In the genomic region with DNA sequence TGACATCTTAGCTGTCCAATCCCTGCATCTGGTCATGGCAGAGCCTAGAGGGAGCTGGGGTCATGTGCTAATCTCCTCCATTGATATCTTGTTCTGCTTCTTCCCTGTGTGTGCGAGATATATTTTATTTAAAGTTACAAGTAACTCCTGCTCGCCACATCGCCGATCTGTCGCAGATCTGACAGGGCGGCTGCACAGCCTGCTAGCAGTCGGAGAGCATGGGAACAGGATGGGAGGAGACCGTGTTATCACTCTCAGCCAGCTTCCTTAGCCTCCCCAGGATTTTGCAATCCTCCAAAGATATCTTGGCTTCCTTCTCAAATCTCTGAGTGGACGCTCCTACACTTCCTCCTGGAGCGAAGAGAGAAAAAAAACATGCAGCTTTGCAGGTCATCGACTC, we compare ENCODE assay signal across 9 mouse cellular contexts. TPM values are rescaled to one million over a fixed set of nuclear protein-coding genes. Genes with fewer than 3 reads are reported as not detected.
DNase-seq lines count a peak whose midpoint lies in the region; ATAC-seq and TF ChIP-seq lines count a peak whose summit lies in the region.
"Had no signal": no experiment of that assay in that cellular context is flagged by ENCODE, and none has a peak within 500 bp of the region (broad histone marks: within the 10 kb centered on the region; RNA-seq: fewer than 3 reads in every experiment).

No protein-coding gene starts in this region.

- no peak for TF ChIP-seq CTCF in kidney, adult 2 months (conservative IDR thresholded peaks at IDR 0.05; ENCODE audit: insufficient read depth, insufficient read length, low read depth, low read length)
- TF ChIP-seq CTCF in lung, postnatal 0 days (IDR thresholded peaks at IDR 0.05), result no peak

- peak; percentile 90 for ATAC-seq in lung, postnatal 0 days

- WGBS in kidney, adult 2 months, result 53% methylated on average over 11 of the region's 11 CpGs
- 21% methylated on average over 11 of the region's 11 CpGs for WGBS in lung, postnatal 0 days

- H3K9me3 ChIP-seq in lung, postnatal 0 days (ENCODE audit: low read length), result no peaks in the 10 kb centered on the region
- H3K9me3 ChIP-seq: midbrain, embryonic 12.5 days had no signal

- no peaks in the 10 kb centered on the region for H3K27me3 ChIP-seq in kidney, adult 2 months (replicated peaks; ENCODE audit: control insufficient read depth, insufficient read depth, low read length)
- no peaks in the 10 kb centered on the region for H3K27me3 ChIP-seq in lung, postnatal 0 days (replicated peaks; ENCODE audit: insufficient read depth, low read length)
- H3K27me3 ChIP-seq: midbrain, embryonic 12.5 days had no signal

- H3K9ac ChIP-seq in lung, postnatal 0 days (replicated peaks; ENCODE audit: low read depth), result no peak overlapping the region
- H3K9ac ChIP-seq: midbrain, embryonic 12.5 days had no signal

- H3K4me1 ChIP-seq in kidney, adult 2 months (ENCODE audit: control insufficient read depth, insufficient read depth, low read length), result no peaks in the 10 kb centered on the region
- H3K4me1 ChIP-seq in lung, postnatal 0 days (ENCODE audit: insufficient read depth, low read depth, low read length), result no peaks in the 10 kb centered on the region
- H3K4me1 ChIP-seq: midbrain, embryonic 12.5 days had no signal

- peak; percentile 85 for TF ChIP-seq EP300 in lung, postnatal 0 days (IDR thresholded peaks at IDR 0.05)

- peak; percentile 27 for DNase-seq in adrenal gland, postnatal 10 days
- peak; percentile 98 for DNase-seq in heart, adult 11 months
- DNase-seq in kidney, adult 2 months, result peak; percentile 58
- peak; percentile 78 for DNase-seq in lung, postnatal 0 days (ENCODE audit: low spot score)
- DNase-seq in T-cell, adult 2 months (ENCODE audit: low spot score), result no peak
- no peak for DNase-seq in natural killer cell, adult 2 months (ENCODE audit: low spot score in 2 of 2)
- DNase-seq in layer of hippocampus, adult 9-10 months (ENCODE audit: low spot score), result no peak

- TF ChIP-seq POLR2A in kidney, adult 2 months (IDR thresholded peaks at IDR 0.05; ENCODE audit: low read depth, low read length), result no peak

- 0 out of 2 replicates have a peak overlapping the region, but pooled peaks have one; percentile 5 for H3K4me2 ChIP-seq in lung, postnatal 0 days (replicated peaks; ENCODE audit: low read depth, low read length)
- H3K4me2 ChIP-seq: midbrain, embryonic 12.5 days had no signal

- H3K36me3 ChIP-seq in kidney, adult 2 months (ENCODE audit: control insufficient read depth, insufficient read depth, low read length), result no peaks in the 10 kb centered on the region
- H3K36me3 ChIP-seq in lung, postnatal 0 days (ENCODE audit: insufficient read depth, low read length), result no peaks in the 10 kb centered on the region
- H3K36me3 ChIP-seq: midbrain, embryonic 12.5 days had no signal

- H3K4me3 ChIP-seq in kidney, adult 2 months (ENCODE audit: insufficient read depth, low read depth, low read length), result no peak overlapping the region
- H3K4me3 ChIP-seq in lung, postnatal 0 days (ENCODE audit: low read depth, low read length), result no peak overlapping the region
- H3K4me3 ChIP-seq: erythroblast, embryonic 14.5 days; midbrain, embryonic 12.5 days had no signal

- no peak overlapping the region for H3K27ac ChIP-seq in kidney, adult 2 months (ENCODE audit: insufficient read depth, low read depth, low read length)
- peak overlapping the region; percentile 20 for H3K27ac ChIP-seq in lung, postnatal 0 days (ENCODE audit: low read length)
- H3K27ac ChIP-seq: midbrain, embryonic 12.5 days had no signal

RNA-seq across cellular contexts. Expression of a gene that starts 17.3 kb away (rescaled TPM):
- total RNA-seq in adrenal gland, postnatal 10 days (2021), result under 1 TPM; 0.94 to 0.99 TPM
- polyA plus RNA-seq in kidney, adult 2 months (2012; rRNA removed), result 0.10 and 0.39 TPM in 2 replicates
- 0.25 and 0.30 TPM in 2 replicates for polyA plus RNA-seq in lung, postnatal 0 days (2015; fragmentation: Nextera tagmentation; extraction: Ambion mirVana)
- polyA plus RNA-seq: erythroblast, embryonic 14.5 days had no signal

Comparison
In these comparisons a context has a peak if more than half of its experiments do, and no peak if none do; other contexts are left out.
1. DNase-seq: peak in adrenal gland, postnatal 10 days (single experiment), heart, adult 11 months (single experiment), kidney, adult 2 months (single experiment) and lung, postnatal 0 days (single experiment); none in T-cell, adult 2 months (single experiment), natural killer cell, adult 2 months (0 of 2) and layer of hippocampus, adult 9-10 months (single experiment).